Mouse (Mus musculus): Measurements from ENCODE around the gene Hmga1.
A peak's percentile ranks its signal among the peaks of the same experiment; 100 is the strongest.

Gene Hmga1

DNA sequence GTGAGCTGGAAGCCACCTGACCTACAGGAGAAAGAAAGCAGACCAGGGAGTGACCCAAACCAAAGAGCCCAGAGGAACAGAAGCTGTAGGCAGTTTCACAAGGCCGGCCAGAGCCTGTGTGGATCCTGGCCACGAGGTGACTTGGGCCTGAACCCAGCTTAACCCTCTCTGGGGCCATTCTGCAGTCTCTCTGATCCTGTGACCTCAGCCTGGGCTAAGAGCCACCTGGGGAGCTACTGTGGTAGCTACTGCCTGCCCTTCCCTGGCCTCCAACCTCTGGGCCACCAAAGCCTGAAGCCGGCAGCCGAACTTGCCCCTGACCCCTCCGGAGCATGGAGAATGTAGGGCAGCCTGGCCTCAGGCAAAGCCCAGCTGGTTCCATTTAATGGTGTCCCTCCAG lies 27.5 kb upstream of the Hmga1 start:
- no peak for DNase-seq (ENCODE audit: low spot score)

DNA sequence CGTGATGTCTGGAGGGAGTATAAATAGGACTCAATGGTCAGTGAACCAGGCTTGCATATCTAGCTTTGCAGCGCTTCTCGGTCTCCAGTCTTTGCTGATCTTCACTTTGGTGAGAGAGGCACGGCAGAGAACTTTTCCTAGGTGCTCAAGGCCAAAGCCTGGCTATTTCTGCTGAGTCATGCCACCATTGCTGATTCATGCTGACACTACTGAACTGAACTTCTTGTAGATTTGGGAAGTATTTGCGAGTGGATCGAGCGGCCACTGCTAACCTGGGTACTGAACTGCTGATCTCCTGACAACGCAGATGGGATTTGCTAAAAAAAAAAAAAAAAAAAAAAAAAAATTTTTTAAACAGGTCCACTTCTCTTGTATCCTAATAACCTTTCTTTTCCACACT lies 24.2 kb upstream of the Hmga1 start:
- no peak for DNase-seq (ENCODE audit: low spot score)

DNA sequence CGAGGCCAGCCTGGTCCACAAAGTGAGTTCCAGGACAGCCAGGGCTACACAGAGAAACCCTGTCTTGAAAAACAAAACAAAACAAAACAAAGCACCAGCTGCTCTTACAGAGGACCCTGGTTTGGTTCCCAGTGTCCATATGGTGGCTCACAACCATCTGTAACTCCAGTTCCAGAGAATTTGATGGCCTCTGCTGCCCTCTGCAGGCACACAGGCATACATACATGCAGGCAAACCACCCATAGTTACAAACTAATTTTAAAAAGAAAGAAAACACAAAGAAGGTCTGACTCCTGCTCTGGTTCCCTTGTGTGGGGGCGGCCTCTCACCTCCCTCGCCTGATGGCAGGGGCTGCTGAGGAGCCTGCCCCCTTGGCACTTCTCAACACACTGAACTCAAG lies 22.9 kb upstream of the Hmga1 start:
- DNase-seq (ENCODE audit: low spot score), result no peak

DNA sequence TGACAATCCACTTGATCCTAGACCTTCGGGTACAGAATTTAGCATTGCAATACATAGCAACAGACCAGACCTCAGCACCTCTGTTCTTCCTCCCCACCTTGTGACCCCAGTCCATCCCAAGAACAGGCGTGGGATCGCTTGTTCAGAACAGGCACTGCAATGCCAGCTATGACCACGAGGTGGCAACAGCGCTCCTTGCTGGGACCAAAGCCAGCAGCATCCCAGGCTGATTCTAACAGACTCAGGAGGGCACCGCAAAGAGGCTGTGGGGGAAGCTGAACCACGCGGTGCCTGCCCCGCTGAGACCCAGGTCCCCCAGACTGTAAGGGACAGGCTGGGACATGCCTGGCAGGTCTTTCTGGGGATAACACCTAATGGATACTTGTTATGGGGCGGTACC lies 21.6 kb upstream of the Hmga1 start:
- DNase-seq (ENCODE audit: low spot score), result peak; percentile 90

DNA sequence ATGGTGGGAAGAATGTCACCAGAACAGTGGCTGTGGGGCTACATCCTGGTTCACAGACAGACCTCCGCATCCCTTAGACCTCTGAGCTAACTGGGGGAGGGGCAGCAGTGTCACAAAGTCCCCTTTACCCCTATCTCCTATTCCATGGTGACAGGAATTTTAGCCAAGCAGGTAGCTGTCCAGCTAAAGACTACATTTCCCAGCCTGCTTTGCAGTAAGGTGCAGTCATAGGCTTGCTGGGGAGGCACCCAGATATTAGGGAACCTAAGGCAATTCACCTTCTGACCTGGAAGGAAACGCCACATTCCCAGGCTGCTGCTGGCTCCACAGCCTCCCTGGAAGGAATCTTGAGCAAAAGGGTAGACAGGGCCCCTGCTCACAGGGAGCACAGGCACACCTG lies 15.0 kb upstream of the Hmga1 start:
- no peak for DNase-seq (ENCODE audit: low spot score)

DNA sequence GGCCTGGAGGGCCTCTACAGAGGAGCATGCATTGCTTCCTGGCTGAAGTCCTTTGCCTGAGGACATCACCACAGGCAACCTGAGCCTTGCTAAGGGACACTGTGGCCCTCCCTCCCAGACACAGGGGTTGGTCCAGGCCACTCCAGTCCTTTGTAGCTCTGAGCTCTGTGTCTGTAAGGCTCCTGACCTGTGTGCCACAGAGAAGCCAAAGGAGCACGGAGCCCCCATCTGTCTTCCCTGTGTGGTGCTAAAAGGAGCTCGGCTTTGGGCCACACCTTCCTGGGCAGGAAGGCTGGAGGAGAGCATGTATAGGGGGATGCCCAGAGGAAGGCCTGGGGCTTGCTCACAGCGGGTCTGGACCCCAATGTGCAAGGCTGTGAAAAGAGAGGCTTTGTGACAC lies 14.3 kb upstream of the Hmga1 start:
- no peak for DNase-seq (ENCODE audit: low spot score)

DNA sequence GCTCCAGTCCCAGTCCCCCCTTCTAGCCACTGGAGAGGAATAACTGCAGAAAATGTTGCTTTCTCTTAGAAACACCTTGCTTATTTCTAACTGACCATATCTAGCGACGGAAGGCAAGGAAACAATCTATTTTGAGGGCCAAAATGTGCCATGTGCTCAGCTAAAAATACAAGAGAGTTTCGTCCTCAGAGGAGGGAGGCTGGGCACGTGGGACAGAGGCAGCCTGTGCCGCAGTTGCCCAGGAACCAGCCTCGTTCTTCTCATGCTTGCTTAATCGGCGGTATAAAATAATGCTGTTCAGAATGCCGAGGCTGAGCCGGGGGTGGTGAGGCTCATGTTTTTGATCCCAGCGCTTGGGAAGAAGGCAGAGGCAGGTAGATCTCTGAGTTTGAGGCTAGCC lies 11.7 kb upstream of the Hmga1 start:
- no peak for DNase-seq (ENCODE audit: low spot score)

DNA sequence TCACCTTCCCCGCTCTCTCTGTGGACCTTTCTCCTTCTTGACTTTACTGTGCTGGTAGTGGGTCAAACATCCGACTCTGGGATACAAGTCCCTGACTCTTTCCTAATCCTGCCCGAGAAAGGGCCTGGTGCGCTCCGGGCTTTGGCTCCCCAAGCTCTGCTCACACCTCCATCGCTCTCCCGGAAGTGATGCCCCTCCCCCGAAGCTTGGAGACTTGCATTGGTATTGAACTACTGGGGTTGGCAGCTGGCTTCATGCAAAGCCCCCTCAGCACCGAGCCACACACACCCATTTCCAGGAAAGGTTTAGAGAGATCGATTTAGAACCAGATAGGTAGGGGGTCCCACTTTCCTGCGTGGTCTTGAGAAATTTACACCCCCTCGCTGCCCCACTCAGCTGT lies 10.3 kb upstream of the Hmga1 start:
- no peak for DNase-seq (ENCODE audit: low spot score)

DNA sequence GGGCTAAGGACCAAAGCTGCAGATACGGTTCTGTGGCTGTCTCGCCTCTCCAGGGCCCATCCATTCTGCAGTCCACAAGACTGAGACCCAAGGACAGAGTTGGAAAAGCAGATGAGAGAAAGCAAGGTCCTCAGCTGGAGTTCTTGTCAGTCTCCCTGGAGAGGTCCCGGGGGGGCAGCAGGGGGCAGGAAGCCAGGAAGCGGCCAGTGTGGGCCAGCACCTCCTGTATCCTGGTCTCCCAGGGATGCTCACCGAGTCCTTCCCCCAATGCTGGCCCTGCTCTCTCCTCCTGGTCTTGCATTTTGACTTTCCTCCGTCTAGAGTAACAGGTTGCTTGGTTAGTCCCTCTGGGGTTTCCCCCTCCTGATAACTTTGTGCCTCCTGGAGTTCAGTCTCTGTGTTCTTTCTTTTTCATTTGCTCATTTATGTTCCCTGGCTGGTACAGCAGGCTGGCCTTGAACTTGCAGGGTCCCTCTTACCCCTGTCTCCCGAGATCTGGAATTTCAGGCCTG lies 9.7 kb upstream of the Hmga1 start:
- no peak for DNase-seq (ENCODE audit: low spot score)

DNA sequence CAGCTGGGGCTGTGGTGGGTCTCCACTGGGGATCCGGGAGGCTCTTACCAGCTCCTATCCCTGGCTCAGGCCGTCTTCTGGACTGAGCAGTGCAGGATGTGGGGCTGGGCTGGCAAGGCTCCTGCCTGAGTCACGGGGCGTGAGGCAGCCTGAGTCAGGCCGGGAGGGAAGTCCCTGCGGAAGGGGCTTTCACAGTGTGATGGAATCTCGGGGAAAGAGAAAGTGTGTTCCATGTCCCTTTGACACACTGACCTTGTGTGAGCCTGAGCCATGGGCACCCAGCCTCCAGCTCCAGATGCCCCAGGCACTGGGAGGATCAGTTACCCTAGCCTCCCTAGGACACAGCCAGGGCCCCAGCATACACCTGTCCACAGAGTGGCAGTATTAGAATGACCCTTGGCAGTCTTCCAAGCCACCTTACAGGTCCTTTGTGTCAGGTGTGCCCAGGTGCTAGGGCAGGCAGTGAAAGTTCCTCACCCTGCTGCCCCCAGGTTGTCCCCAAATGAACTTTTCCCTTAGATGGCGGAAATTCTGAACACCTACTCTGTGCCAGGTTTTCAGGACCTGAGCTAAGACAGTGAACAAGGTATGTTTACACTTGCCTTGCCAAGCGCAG lies 8.9 kb upstream of the Hmga1 start:
- DNase-seq (ENCODE audit: low spot score), result peak; percentile 63

DNA sequence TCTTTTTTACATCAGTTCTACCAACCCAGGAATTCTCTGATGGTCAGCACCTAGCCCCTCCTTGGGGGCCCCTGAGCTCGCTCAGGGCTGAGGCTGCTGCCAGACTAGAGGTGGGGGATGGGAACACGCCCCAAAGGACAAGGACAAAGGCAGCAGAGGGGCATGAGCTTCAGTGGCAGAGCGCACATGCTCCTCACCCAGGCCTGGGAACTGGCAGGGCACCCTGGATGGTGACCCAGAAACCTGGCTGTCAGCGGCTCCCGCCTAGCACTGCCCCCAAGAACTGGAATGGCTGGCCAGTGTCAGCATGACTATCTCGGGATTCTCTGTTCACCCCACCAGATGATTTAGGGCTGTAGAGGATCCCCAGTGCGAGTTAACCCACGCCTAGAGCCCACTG lies 7.1 kb upstream of the Hmga1 start:
- no peak for DNase-seq (ENCODE audit: low spot score)

DNA sequence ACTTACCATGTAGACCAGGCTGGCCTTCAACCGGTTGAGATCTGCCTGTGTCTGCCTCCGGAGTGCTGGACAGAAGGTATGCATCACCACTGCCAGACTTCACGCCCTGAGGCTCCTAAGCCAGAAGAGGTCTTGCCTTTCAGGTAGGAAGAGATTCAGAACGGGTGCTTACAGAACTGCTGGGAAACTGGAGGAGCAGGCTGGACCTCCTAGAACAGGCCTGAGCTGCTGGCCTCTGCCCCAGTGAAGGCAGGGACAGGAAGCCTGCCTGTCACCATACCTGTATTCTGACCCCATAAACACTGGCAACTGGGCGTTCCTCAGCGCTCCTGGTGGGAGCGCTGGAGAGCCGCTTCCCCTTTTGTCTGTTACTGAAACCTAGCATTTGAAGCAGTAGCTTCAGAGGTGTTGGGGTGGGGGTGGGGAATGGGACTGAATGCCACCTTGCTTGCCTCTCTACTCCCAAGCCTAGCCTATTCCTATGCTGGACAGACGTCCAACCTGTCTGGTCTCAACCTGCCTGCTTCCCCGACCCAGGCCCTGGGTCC lies 4.8 kb upstream of the Hmga1 start:
- DNase-seq (ENCODE audit: low spot score), result no peak

DNA sequence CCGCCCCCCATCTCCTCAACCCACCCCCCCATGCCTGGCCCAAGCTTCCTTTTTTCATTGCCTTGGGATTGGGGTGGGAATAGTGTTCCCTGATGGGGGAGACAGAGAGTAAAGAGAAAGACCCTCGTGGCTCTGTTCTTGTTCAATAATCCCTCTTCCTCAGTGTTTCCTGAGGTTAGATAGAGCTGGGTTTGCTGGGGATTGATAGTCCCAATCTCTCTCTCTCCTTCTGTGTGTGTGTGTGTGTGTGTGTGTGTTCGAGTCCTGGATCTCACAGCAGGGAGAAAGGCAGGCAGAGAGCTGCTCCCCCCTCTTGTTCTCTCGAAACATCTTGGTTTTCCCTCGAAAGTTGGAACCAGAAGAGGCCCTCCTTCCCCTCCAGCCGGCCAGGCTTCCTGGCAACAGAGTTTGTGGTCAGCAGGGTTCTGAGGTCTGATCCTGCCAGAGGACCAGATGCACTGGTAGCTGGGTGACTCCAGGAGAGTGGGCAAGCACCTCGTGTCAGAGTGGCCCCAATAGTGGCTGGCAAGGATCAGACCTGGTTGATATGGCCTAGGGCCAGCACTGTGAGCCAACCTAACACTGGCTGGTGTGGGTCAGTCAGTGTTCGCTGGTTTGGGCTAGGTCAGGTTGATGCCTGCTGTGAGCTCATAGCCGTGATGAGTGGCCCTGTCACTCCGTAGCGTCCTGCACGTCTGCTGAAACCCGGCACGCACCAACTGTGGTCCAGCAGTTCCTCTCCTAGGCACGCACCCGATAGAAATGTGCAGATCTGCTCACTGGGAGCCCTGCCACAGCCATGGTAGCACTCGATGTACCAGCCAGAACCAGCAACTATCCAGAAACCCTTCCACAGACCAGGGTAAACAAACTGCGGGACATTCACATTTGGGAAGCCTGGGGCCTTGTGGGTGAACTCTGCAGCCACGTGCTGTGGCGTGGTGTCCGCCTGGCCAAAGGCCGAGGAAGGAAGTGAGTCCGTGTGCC lies 3.8 kb upstream of the Hmga1 start:
- DNase-seq (ENCODE audit: low spot score), result no peak

DNA sequence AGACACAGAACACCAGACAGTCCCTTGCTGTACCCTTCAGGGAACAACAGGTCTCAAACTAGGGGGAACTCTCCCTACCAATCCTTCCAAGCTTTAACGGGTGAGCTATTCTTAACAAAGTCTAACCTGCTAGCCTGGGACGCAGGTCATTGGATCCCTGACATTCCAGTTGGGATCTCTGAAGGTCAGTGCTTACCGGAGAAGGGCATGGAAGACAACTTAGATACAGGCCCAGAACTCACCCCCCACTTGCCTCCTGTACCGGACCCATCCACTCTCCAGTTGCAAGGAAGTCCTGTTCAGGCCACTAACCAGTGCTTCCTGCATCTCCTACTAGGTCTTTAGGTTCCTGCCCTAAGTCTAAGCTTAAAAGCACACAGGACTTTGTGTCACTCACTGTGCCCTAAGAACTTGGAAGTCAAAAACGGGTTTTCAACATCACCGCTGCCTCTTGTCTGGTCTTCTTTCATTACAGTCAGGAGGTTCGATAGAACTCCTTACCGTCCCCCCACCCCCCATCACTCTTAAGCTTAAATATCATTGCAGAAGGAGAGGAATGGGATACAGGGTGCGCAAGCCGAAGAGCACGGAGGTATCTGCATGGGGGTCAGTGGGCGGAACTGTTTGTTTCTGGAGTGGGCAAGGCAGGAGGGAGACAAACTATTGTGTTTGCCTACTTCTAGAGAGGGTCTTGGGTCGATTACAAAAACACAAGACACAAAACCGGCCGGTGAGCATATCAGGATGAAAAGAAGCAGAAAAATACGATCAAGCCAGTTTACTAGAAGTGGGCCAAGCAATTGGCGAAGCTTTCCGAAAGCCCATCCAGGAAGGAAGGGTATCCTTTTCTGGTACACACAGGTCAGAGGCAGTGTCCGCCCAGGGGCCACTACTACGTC lies 2.0 kb upstream of the Hmga1 start:
- no peak for DNase-seq (ENCODE audit: low spot score)

DNA sequence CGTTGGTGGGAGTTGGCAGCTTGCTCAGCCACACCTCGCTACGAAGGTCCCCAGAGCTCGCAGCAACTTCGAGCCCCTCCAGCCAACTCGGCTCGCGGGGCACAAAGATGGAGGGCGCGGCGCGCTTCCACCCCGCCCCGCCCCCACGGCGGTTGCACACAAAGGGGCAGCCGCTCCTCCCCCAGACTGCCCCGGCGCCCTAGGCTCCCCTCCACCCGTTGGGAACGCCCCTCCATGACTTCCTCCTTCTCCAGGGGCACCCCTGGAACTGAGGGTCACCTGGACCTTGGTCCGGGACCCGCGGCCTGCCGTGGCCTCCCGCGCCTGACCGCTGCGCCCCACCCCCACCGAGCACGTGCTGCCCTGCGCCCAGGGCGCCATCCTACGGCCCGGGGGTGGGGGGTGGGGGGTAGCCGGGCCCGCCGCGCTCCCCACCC lies 1.2 kb upstream of the Hmga1 start:
- peak; percentile 37 for DNase-seq (ENCODE audit: low spot score)

DNA sequence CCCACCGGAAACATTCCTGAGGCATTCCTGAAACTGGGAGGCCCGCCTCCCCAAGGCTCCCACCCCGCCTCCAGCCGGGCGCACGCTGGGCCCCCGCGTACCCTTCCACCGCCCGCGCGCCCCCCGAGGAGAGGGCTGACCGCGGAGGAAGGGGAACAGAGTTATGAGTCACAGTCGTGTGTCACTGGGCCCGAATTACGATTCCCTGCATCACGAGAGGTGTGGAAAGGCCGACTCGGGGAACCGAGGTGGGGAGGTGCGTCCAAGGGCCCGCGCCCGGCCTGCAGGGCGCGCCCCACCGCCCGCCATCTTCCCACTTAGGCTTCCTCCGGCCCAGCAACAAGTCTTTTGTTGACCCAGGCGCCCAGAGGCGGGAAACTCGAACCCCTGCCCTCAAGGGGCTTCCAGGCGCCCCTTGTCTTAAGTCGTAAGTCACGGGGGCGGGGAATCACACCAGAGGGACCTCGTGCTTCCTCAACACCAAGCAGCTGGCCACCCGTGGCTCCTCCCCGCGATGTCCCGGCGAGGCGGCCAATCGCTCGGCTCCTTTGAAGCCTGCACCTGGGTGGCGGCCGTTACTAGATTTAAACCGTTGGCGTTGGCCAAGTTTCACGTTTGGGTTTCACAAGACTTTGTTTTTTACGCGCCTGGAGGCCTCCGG lies 655 bp upstream of the Hmga1 start:
- peak; percentile 55 for DNase-seq (ENCODE audit: low spot score)

DNA sequence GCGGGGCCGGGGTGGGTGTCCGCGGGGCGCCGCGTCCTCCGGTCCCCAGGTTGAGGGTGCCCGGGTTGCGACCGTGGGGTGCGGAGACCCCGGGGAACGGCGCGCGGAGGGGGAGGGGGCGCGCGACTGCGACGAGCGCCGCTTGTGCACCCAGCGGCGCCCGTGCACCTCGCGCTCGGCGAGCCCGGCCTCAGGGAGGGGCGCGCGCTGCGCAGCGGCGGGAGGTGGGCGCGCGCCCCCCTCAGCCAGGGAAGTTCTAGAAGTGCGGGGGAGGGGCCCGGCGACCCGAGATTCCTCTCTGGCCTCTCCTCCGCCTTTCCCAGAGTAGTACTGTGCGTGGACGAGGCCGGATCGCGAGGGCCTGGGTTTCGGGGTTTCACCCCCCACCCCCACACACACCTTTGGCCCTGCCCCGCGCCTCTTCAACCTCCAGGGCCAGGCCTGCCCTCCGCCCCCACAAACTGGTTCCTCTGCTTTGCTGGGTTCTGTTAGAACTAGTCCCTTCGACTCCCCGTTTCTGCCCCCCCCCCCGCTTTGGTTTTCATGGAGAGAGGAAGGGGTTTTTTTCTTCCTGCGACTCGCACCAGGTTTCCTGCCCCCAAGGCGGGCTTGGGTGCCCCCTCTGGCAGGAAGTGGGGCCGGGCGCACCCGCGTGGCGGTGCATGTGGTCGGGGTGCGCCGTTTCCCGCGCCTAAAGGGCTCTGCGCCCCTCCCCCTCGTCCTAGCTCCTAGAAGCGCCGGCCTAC lies 1.1 kb downstream of the Hmga1 start:
- DNase-seq (ENCODE audit: low spot score), result peak; percentile 62

DNA sequence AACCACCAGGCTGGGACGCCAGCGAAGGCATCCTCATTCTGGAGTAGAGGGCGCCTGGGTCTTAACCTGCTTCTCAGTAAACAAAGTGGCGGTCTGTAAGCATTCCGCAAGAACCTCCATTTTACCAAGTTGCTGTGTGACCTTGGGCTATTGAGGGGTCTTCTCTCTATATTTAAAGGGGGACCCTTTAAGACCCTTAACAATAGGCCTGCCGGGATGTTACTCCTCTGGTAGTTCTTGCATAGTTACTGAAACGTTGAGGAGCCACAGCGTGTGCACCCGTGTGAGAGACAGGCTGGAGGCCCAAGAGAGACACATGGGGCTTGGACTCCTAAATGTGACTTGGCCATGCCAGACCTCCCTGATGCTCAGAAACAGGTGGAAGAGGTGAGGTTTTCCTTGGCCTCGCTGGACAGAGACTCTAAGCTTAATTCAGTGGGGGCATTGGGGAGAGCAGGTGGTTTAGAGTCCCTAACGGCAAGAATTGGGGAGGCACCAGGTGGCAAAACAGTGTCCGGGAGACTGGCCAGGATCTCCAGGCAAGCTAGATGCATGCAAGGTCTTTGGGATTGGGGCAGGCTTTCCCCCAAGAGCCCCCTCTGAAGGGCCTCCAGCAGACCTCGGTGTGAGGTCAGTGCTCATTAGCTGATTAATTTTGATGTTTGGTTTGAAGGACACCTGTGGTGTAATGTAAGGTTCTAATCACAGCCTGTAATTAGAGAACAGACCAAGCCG lies 1.8 kb downstream of the Hmga1 start:
- DNase-seq (ENCODE audit: low spot score), result no peak

DNA sequence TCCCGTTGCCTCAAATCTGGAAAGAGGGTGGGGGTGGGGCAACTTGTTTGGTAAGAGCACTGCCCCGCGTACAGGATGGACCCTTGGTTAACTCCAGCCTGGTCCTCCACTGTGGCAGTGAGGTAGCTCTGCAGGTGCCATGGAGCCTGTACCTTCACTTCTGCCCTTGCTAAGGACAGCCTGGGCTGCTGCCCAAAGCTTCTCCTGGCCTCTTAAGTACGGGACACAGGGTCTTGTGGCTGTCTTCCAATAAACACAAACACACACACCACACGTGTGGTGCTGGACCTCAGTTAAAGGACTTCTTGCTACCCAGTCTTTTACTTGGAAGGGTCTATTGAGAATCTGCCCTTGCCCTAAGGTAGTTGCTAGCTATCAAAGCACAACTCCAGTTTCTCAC lies 2.5 kb downstream of the Hmga1 start:
- no peak for DNase-seq (ENCODE audit: low spot score)

DNA sequence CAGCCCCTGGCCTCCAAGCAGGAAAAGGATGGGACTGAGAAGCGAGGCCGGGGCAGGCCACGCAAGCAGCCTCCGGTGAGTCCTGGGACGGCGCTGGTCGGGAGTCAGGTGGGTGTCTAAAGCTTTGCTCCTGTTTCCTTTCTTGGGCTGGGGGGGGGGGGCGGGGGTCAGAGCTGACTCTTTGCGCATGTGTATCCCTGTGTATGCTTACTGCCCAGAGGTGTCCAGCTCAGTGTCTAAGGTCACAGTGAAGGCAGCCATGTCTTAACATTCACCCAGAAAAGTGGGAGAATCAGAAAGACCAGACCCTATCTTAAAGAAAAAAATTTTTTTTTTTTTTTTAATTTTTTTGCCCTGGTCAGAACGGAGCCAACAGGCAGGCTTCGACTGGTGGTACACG lies 3.3 kb downstream of the Hmga1 start:
- no peak for DNase-seq (ENCODE audit: low spot score)
